Mouse (Mus musculus) intestine, postnatal 0 days (tissue): ENCODE measurements around the gene Tmpo. TPM values are rescaled to one million over a fixed set of nuclear protein-coding genes. Genes with fewer than 3 reads are reported as not detected.

ENCODE experiments used
- ATAC-seq: fragments of 200-750 bp; cut with Nextera tagmentation; 2 replicates; pipeline ENCODE4 v1.8.0; 2017; ENCODE audit warnings: mild to moderate bottlenecking, moderate TSS enrichment, moderate library complexity
- H3K27ac ChIP-seq: fragments of 300-500 bp; sonication (generic); 2 replicates; pipeline ENCODE4 v1.5.1; 2014; ENCODE audit warnings: mild to moderate bottlenecking, low read depth, low read length, moderate library complexity
- H3K27me3 ChIP-seq: fragments of 300-500 bp; sonication (generic); replicated peaks from 2 replicates; pipeline ENCODE4 v1.6.1; 2014; ENCODE audit warnings: low read length, mixed read lengths; ENCODE audit not compliant: control insufficient read depth, insufficient read depth
- H3K36me3 ChIP-seq: fragments of 300-500 bp; sonication (generic); 2 replicates; pipeline ENCODE4 v1.6.1; 2014; ENCODE audit warnings: mild to moderate bottlenecking, moderate library complexity; ENCODE audit not compliant: control insufficient read depth, insufficient read depth
- H3K4me1 ChIP-seq: fragments of 300-500 bp; sonication (generic); replicated peaks from 2 replicates; pipeline ENCODE4 v1.6.1; 2014; ENCODE audit warnings: antibody characterized with exemption, low read length, mixed read lengths; ENCODE audit not compliant: control insufficient read depth, insufficient read depth
- H3K4me2 ChIP-seq: fragments of 300-500 bp; sonication (generic); replicated peaks from 2 replicates; pipeline ENCODE4 v1.6.1; 2014; ENCODE audit warnings: low read depth, mild to moderate bottlenecking, moderate library complexity
- H3K4me3 ChIP-seq: fragments of 300-500 bp; sonication (generic); 2 replicates; pipeline ENCODE4 v1.5.1; 2014; ENCODE audit warnings: low read depth, low read length
- H3K9ac ChIP-seq: fragments of 300-500 bp; sonication (generic); 2 replicates; pipeline ENCODE4 v1.6.1; 2014; ENCODE audit warnings: mild to moderate bottlenecking, low read depth, low read length
- H3K9me3 ChIP-seq: fragments of 300-500 bp; sonication (generic); 2 replicates; pipeline ENCODE4 v1.6.1; 2016; ENCODE audit warnings: mixed run types; ENCODE audit not compliant: control insufficient read depth
- CTCF ChIP-seq: sonication (generic); IDR thresholded peaks from 2 replicates; pipeline ENCODE4 v1.5.1; 2016; ENCODE audit warnings: low read depth, mild to moderate bottlenecking, control low read depth, antibody characterized with exemption, moderate library complexity
- WGBS: fragments of 180-500 bp; shearing (Covaris S2); extraction: QIAGEN DNeasy Blood & Tissue Kit; methylation state at CpG from one replicate; pipeline ENCODE4 v1.1.7; 2014; 5-methylcytosine and 5-hydroxymethylcytosine counted together
- polyA plus RNA-seq: library from polyadenylated mRNA; unstranded; fragments of >200 nt; fragmentation: Nextera tagmentation; extraction: Ambion mirVana; gene quantifications from 2 replicates; pipeline ENCODE4 v1.2.1, GENCODE M21; 2015

Gene Tmpo
- polyA plus RNA-seq, 1 experiment from 2014 or later, result 59.7 TPM

- Histone ChIP-seq H3K9ac (no peak overlapping the region), H3K27me3 (no peaks in the 10 kb centered on the region), H3K4me1 (no peaks in the 10 kb centered on the region), H3K27ac (no peak overlapping the region), H3K36me3 (peaks cover 12% of the 10 kb centered on the region; the same call in 1 of the 2 replicates), H3K4me3 (no peak overlapping the region), H3K4me2 (no peak overlapping the region), H3K9me3 (no peaks in the 10 kb centered on the region)
- no peak for TF ChIP-seq CTCF
- no peak for ATAC-seq
- 88% methylated on average over 1 of the region's 1 CpGs for WGBS
These were observed 81.0 kb downstream of the Tmpo start for GRCm38 (mm10) chr10:91100101-91100500.

DNA sequence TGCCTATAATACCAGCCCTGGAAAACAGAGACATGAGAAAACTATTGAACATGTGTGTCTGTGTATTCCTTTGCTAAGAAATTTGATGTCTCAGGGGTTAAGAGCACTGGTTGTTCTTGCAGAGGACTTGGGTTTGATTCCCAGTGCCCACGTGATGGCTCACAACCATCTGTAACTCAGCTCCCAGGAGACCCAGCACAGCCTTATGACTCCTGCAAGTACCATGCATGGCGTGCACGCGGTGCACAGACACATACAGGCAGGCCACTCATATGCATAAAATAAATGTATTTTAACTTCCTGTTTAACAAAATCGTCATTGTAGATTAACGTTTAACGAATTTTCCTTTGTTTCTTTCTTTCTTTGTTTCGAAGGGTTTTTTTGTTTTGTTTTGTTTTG, 83.1 kb downstream of the Tmpo start:
- Histone ChIP-seq H3K36me3 (peaks cover 12% of the 10 kb centered on the region; the same call in 1 of the 2 replicates), H3K9me3 (no peaks in the 10 kb centered on the region), H3K27ac (no peak overlapping the region), H3K9ac (no peak overlapping the region), H3K27me3 (no peaks in the 10 kb centered on the region), H3K4me2 (no peak overlapping the region), H3K4me1 (no peaks in the 10 kb centered on the region), H3K4me3 (no peak overlapping the region)
- TF ChIP-seq CTCF, result no peak
- ATAC-seq, result no peak
- 92% methylated on average over 8 of the region's 8 CpGs for WGBS

Other genes with a start within 250 kb of the Tmpo start
- gene Apaf1, start 98.5 kb downstream of the Tmpo start, polyA plus RNA-seq, result 26.5 and 32.4 TPM in 2 replicates
- 19.4 and 23.0 TPM in 2 replicates for gene Ikbip, start 98.4 kb downstream of the Tmpo start, polyA plus RNA-seq
- 1,127 and 1,178 TPM in 2 replicates for gene Slc25a3, start 57.3 kb downstream of the Tmpo start, polyA plus RNA-seq